Mouse (Mus musculus): Measurements from ENCODE around the gene Rnh1.

GRCm38 (mm10) chr7:141143861-141144260, 28.8 kb downstream of the Rnh1 start:
- no peak for TF ChIP-seq POLR2A (IDR thresholded peaks at IDR 0.05; ENCODE audit: extremely low read depth, insufficient read depth, low read length)
- TF ChIP-seq CTCF (IDR thresholded peaks at IDR 0.05; ENCODE audit: low read depth, low read length): no peak

Measured in liver, adult 2 months (tissue).